Mouse (Mus musculus): ENCODE results near the gene Slc25a13. TPM values are rescaled to one million over a fixed set of nuclear protein-coding genes. Genes with fewer than 3 reads are reported as not detected.

The Slc25a13 gene
- polyA plus RNA-seq, 1 experiment from 2014 or later = 42.8 TPM

DNA sequence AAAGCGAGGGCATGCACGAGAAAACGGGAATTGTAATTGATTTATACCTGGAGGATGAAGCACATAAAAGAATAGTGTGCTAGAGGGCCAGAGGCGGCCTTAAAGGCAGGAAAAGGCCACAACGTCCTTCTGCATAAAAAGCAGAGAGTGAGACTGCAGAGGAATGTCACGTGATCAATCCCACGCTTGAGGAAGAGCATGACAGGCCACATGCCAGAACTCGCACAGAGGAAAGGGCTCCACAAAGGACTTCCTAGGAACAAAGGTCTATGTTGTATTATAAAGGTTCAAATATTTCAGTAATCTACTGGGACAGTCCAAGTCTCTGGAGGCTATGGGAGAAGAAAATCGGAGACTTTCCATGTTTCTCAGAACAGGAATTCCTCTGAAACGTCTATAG is 63.5 kb downstream of the Slc25a13 start:
- Histone ChIP-seq H3K36me3 (replicated peaks; ENCODE audit: control insufficient read depth, insufficient read depth, low read depth, low read length) (no peaks in the 10 kb centered on the region), H3K4me2 (ENCODE audit: low read depth, low read length) (no peak overlapping the region), H3K27ac (replicated peaks; ENCODE audit: low read depth, low read length) (no peak overlapping the region), H3K4me1 (ENCODE audit: control insufficient read depth, insufficient read depth, low read length) (no peaks in the 10 kb centered on the region), H3K9me3 (replicated peaks; ENCODE audit: control insufficient read depth, low read length) (no peaks in the 10 kb centered on the region), H3K4me3 (ENCODE audit: low read depth, low read length) (no peak overlapping the region), H3K27me3 (ENCODE audit: control insufficient read depth, insufficient read depth, low read length) (no peaks in the 10 kb centered on the region), H3K9ac (replicated peaks; ENCODE audit: low read length) (no peak overlapping the region)
- no peak for ATAC-seq (replicated peaks; ENCODE audit: insufficient number of reproducible peaks, low FRiP score, low TSS enrichment, low read depth)
- no peak for DNase-seq (ENCODE audit: low spot score)
- WGBS = 71% methylated on average over 10 of the region's 10 CpGs

DNA sequence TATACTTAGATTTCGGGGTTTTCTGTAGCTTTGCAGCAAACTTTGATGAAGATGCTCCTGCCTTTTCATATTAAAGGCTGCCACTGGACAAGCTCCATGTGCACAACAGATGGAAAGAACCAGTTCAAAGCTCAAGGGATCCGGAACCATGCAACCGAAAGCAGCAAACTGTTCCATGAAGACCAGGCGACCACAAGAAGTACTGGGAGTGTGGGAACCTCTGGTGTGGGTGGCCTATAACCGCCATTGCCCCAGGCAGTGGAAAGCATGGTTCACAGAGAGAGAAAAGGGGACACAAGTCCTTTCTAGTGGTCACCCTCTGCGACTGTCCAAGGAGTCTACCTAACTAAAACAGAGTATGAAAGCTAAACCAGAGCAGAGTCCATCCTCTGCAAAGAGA is 66.2 kb downstream of the Slc25a13 start:
- H3K9me3 ChIP-seq (replicated peaks; ENCODE audit: control insufficient read depth, low read length) = no peaks in the 10 kb centered on the region
- no peaks in the 10 kb centered on the region for H3K36me3 ChIP-seq (replicated peaks; ENCODE audit: control insufficient read depth, insufficient read depth, low read depth, low read length)
- DNase-seq (ENCODE audit: low spot score) (no peak), ATAC-seq (replicated peaks; ENCODE audit: insufficient number of reproducible peaks, low FRiP score, low TSS enrichment, low read depth) (no peak)
- no peak overlapping the region for H3K9ac ChIP-seq (replicated peaks; ENCODE audit: low read length)
- no peak overlapping the region for H3K4me3 ChIP-seq (ENCODE audit: low read depth, low read length)
- H3K4me2 ChIP-seq (ENCODE audit: low read depth, low read length) = no peak overlapping the region
- WGBS = 96% methylated on average over 6 of the region's 6 CpGs
- H3K4me1 ChIP-seq (ENCODE audit: control insufficient read depth, insufficient read depth, low read length) = no peaks in the 10 kb centered on the region
- H3K27ac ChIP-seq (replicated peaks; ENCODE audit: low read depth, low read length) = no peak overlapping the region
- H3K27me3 ChIP-seq (ENCODE audit: control insufficient read depth, insufficient read depth, low read length) = no peaks in the 10 kb centered on the region

DNA sequence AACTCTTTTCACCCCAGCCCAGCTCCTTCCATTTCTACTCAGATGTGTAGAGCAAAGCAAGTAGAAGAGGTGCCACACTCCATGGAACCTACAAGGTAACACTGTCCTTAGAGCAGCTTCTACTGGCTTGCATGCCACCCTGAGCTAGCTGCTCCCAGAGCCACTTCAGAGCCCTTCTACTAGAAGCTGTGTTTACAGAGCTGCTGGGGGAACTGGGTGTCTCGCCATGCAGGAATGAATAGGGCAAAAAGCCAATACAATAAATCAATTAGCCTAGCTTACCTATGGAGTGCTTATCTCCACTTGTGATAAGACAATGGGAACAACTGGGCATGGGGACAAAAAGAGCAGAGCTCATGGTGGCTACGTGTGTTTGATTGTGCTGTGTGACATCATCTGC is 67.2 kb downstream of the Slc25a13 start:
- H3K27ac ChIP-seq (replicated peaks; ENCODE audit: low read depth, low read length) = no peak overlapping the region
- H3K4me2 ChIP-seq (ENCODE audit: low read depth, low read length) = no peak overlapping the region
- H3K4me1 ChIP-seq (ENCODE audit: control insufficient read depth, insufficient read depth, low read length) = no peaks in the 10 kb centered on the region
- H3K9ac ChIP-seq (replicated peaks; ENCODE audit: low read length) = no peak overlapping the region
- no peaks in the 10 kb centered on the region for H3K27me3 ChIP-seq (ENCODE audit: control insufficient read depth, insufficient read depth, low read length)
- no peaks in the 10 kb centered on the region for H3K36me3 ChIP-seq (replicated peaks; ENCODE audit: control insufficient read depth, insufficient read depth, low read depth, low read length)
- 80% methylated on average over 2 of the region's 2 CpGs for WGBS
- ATAC-seq (replicated peaks; ENCODE audit: insufficient number of reproducible peaks, low FRiP score, low TSS enrichment, low read depth) = no peak
- no peak overlapping the region for H3K4me3 ChIP-seq (ENCODE audit: low read depth, low read length)
- no peaks in the 10 kb centered on the region for H3K9me3 ChIP-seq (replicated peaks; ENCODE audit: control insufficient read depth, low read length)
- DNase-seq (ENCODE audit: low spot score) = no peak

DNA sequence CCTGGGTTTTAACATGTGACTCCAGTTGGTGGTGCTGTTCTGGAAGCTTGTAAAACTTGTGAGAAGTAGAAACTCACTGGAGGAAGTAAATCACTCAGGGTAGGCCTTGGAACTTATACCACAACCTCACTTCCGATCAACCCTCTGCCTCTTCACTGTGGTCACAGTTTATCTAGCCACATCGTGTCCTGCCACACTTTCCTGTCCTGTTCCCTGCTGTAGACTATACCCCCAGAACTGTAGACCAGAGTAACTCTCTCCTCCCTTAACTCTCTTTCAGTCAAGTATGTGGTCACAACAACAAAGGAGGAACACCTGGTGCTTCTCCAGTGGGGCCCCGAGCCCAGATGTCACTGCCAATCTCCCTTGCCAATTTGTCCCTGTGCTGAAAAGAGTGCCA is 67.6 kb downstream of the Slc25a13 start:
- H3K36me3 ChIP-seq (replicated peaks; ENCODE audit: control insufficient read depth, insufficient read depth, low read depth, low read length) = no peaks in the 10 kb centered on the region
- DNase-seq (ENCODE audit: low spot score) (no peak), ATAC-seq (replicated peaks; ENCODE audit: insufficient number of reproducible peaks, low FRiP score, low TSS enrichment, low read depth) (no peak)
- no peaks in the 10 kb centered on the region for H3K9me3 ChIP-seq (replicated peaks; ENCODE audit: control insufficient read depth, low read length)
- H3K4me1 ChIP-seq (ENCODE audit: control insufficient read depth, insufficient read depth, low read length) = no peaks in the 10 kb centered on the region
- 84% methylated on average over 3 of the region's 3 CpGs for WGBS
- no peak overlapping the region for H3K4me2 ChIP-seq (ENCODE audit: low read depth, low read length)
- H3K27me3 ChIP-seq (ENCODE audit: control insufficient read depth, insufficient read depth, low read length) = no peaks in the 10 kb centered on the region
- no peak overlapping the region for H3K9ac ChIP-seq (replicated peaks; ENCODE audit: low read length)
- no peak overlapping the region for H3K27ac ChIP-seq (replicated peaks; ENCODE audit: low read depth, low read length)
- H3K4me3 ChIP-seq (ENCODE audit: low read depth, low read length) = no peak overlapping the region

DNA sequence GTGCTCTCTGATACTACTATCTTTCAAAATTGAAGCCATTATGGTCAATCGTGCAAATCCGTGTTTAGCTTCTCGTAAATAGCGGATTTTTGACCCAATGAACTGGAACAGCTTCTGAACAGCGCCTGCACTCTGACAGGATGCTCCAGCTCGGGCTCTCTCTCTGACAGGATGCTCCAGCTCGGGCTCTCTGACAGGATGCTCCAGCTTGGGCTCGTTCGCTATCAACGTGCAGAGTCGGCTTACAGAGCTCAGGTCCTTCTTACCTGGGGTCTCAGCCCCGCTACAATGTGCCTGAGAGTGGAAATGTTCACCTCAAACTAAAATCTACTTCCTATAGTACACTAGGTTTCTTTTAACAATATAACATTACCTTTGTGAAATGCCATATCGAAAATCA is 71.6 kb downstream of the Slc25a13 start:
- Histone ChIP-seq H3K9me3 (replicated peaks; ENCODE audit: control insufficient read depth, low read length) (no peaks in the 10 kb centered on the region), H3K27ac (replicated peaks; ENCODE audit: low read depth, low read length) (no peak overlapping the region), H3K4me1 (ENCODE audit: control insufficient read depth, insufficient read depth, low read length) (no peaks in the 10 kb centered on the region), H3K36me3 (replicated peaks; ENCODE audit: control insufficient read depth, insufficient read depth, low read depth, low read length) (no peaks in the 10 kb centered on the region), H3K4me3 (ENCODE audit: low read depth, low read length) (no peak overlapping the region), H3K4me2 (ENCODE audit: low read depth, low read length) (no peak overlapping the region), H3K27me3 (ENCODE audit: control insufficient read depth, insufficient read depth, low read length) (no peaks in the 10 kb centered on the region), H3K9ac (replicated peaks; ENCODE audit: low read length) (no peak overlapping the region)
- ATAC-seq (replicated peaks; ENCODE audit: insufficient number of reproducible peaks, low FRiP score, low TSS enrichment, low read depth) (no peak), DNase-seq (ENCODE audit: low spot score) (no peak)
- 84% methylated on average over 13 of the region's 13 CpGs for WGBS

DNA sequence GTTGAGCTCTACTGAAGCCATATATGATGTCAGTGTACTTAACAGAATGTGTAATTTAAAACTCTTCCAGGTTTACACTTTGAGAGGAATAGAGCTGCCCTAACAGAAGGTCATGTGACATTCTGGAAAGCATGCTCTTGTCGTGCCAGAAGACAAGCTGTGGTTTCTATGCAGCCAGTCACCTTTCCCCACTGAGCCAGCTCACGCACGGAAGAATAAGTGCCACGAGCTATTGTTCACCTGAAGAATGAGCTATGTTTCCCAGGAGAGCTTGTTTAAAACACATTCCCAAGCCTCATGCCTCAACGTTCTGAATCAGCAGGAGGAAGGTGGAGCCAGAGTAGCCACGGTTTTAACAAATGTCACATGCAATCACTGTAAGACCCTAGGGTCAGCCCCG is 73.4 kb downstream of the Slc25a13 start:
- WGBS = 50% methylated on average over 7 of the region's 7 CpGs
- Histone ChIP-seq H3K4me2 (ENCODE audit: low read depth, low read length) (no peak overlapping the region), H3K27ac (replicated peaks; ENCODE audit: low read depth, low read length) (no peak overlapping the region), H3K9me3 (replicated peaks; ENCODE audit: control insufficient read depth, low read length) (no peaks in the 10 kb centered on the region), H3K4me1 (ENCODE audit: control insufficient read depth, insufficient read depth, low read length) (no peaks in the 10 kb centered on the region), H3K27me3 (ENCODE audit: control insufficient read depth, insufficient read depth, low read length) (no peaks in the 10 kb centered on the region), H3K4me3 (ENCODE audit: low read depth, low read length) (no peak overlapping the region), H3K9ac (replicated peaks; ENCODE audit: low read length) (no peak overlapping the region), H3K36me3 (replicated peaks; ENCODE audit: control insufficient read depth, insufficient read depth, low read depth, low read length) (no peaks in the 10 kb centered on the region)
- DNase-seq (ENCODE audit: low spot score) (no peak), ATAC-seq (replicated peaks; ENCODE audit: insufficient number of reproducible peaks, low FRiP score, low TSS enrichment, low read depth) (no peak)

DNA sequence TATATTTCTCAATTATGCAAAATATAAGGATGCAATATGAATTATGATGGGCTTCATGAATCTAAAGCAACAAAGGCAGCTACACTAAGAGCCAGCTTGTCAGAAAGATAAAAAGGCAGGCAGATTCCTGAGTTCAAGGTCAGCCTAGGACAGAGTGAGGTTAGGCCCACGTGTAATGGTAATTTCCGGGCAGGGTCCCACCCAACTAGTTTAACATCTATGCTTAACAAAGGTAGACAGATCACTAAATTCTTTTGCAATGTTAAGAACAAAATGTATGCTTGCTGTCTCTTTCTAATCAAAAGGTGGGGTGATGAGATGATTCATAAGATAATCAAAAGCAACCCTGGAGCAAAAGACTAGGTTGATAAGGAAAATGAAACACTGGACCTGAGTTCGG is 76.6 kb downstream of the Slc25a13 start:
- ATAC-seq (replicated peaks; ENCODE audit: insufficient number of reproducible peaks, low FRiP score, low TSS enrichment, low read depth) (no peak), DNase-seq (ENCODE audit: low spot score) (no peak)
- Histone ChIP-seq H3K4me3 (ENCODE audit: low read depth, low read length) (no peak overlapping the region), H3K9ac (replicated peaks; ENCODE audit: low read length) (no peak overlapping the region), H3K27ac (replicated peaks; ENCODE audit: low read depth, low read length) (no peak overlapping the region), H3K27me3 (ENCODE audit: control insufficient read depth, insufficient read depth, low read length) (no peaks in the 10 kb centered on the region), H3K9me3 (replicated peaks; ENCODE audit: control insufficient read depth, low read length) (no peaks in the 10 kb centered on the region), H3K36me3 (replicated peaks; ENCODE audit: control insufficient read depth, insufficient read depth, low read depth, low read length) (no peaks in the 10 kb centered on the region), H3K4me1 (ENCODE audit: control insufficient read depth, insufficient read depth, low read length) (no peaks in the 10 kb centered on the region), H3K4me2 (ENCODE audit: low read depth, low read length) (no peak overlapping the region)
- 89% methylated on average over 3 of the region's 3 CpGs for WGBS

DNA sequence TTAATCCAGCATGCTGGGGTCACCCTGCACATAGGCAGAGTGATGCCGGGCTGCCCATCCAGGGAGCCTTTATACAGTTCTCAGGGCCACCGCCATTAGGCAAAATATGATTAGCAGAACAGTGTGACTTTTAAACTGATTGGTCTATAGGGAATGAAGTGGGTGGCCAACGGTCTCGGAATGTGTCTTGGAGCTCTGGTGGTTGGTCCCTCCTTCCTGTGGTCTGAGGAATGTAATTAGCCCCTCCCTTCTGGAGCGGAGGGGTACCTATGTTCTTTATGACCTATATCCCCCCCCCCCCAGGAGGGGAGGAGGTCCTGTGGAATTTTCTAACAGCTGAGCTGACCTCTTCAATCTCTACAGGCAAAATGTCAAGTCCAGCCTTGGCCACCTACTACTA is 77.9 kb downstream of the Slc25a13 start:
- H3K4me3 ChIP-seq (ENCODE audit: low read depth, low read length) = no peak overlapping the region
- ATAC-seq (replicated peaks; ENCODE audit: insufficient number of reproducible peaks, low FRiP score, low TSS enrichment, low read depth) (no peak), DNase-seq (ENCODE audit: low spot score) (no peak)
- 93% methylated on average over 4 of the region's 5 CpGs for WGBS
- H3K36me3 ChIP-seq (replicated peaks; ENCODE audit: control insufficient read depth, insufficient read depth, low read depth, low read length) = no peaks in the 10 kb centered on the region
- no peaks in the 10 kb centered on the region for H3K4me1 ChIP-seq (ENCODE audit: control insufficient read depth, insufficient read depth, low read length)
- no peak overlapping the region for H3K9ac ChIP-seq (replicated peaks; ENCODE audit: low read length)
- no peak overlapping the region for H3K4me2 ChIP-seq (ENCODE audit: low read depth, low read length)
- no peak overlapping the region for H3K27ac ChIP-seq (replicated peaks; ENCODE audit: low read depth, low read length)
- no peaks in the 10 kb centered on the region for H3K27me3 ChIP-seq (ENCODE audit: control insufficient read depth, insufficient read depth, low read length)
- no peaks in the 10 kb centered on the region for H3K9me3 ChIP-seq (replicated peaks; ENCODE audit: control insufficient read depth, low read length)

DNA sequence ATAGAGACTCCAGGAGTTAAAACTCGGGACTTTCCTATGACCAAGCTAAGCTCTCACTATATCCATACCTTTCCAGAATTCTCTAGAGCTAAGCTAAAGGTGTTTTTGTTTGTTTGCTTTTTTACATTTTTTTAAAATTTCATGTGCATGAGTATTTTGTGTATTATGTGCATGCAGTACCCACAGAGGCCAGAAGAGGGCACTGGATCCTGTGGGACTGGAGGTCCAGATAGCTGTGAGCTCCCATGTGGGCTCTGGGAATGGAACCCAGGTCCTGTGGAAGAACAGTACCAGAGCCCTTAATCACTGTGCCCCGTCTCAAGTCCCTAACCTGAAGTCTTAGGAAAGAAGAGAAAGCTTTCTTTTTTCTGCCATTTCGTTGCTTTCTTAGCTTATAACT is 80.2 kb downstream of the Slc25a13 start:
- ATAC-seq (replicated peaks; ENCODE audit: insufficient number of reproducible peaks, low FRiP score, low TSS enrichment, low read depth) (no peak), DNase-seq (ENCODE audit: low spot score) (no peak)
- no peak overlapping the region for H3K4me3 ChIP-seq (ENCODE audit: low read depth, low read length)
- no peaks in the 10 kb centered on the region for H3K4me1 ChIP-seq (ENCODE audit: control insufficient read depth, insufficient read depth, low read length)
- WGBS = 88% methylated on average over 3 of the region's 3 CpGs
- H3K9me3 ChIP-seq (replicated peaks; ENCODE audit: control insufficient read depth, low read length) = no peaks in the 10 kb centered on the region
- H3K27me3 ChIP-seq (ENCODE audit: control insufficient read depth, insufficient read depth, low read length) = no peaks in the 10 kb centered on the region
- H3K27ac ChIP-seq (replicated peaks; ENCODE audit: low read depth, low read length) = no peak overlapping the region
- no peaks in the 10 kb centered on the region for H3K36me3 ChIP-seq (replicated peaks; ENCODE audit: control insufficient read depth, insufficient read depth, low read depth, low read length)
- H3K4me2 ChIP-seq (ENCODE audit: low read depth, low read length) = no peak overlapping the region
- no peak overlapping the region for H3K9ac ChIP-seq (replicated peaks; ENCODE audit: low read length)

All from embryonic facial prominence, embryonic 11.5 days (tissue).